Comparison of ENCODE assay signal across 9 mouse cellular contexts in the genomic region with DNA sequence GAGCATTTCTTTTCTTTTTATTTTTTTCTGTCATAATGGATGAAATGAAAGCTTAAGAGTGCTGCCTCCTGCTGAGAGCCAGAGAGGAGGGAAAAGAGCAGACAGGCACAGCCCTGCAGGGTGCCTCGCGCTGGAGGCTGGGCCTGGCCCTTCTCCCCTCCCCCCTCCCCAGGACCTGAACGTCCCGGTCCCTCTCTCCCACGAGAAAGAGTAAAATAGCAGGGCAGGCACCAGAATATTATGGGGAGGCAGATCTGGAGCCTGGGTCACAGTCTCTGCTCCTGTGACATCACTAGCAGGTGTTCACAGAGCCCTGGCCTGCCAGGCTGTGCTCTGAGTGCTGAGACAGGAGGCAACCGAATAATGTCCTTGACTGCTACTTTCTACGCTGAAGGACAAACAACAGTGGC.
DNase-seq lines count a peak whose midpoint lies in the region; ATAC-seq and TF ChIP-seq lines count a peak whose summit lies in the region.
"Had no signal": no experiment of that assay in that cellular context is flagged by ENCODE, and none has a peak within 500 bp of the region (broad histone marks: within the 10 kb centered on the region; RNA-seq: fewer than 3 reads in every experiment).

No protein-coding gene starts in this region.

- no peaks in the 10 kb centered on the region for H3K36me3 ChIP-seq in lung, embryonic 14.5 days (ENCODE audit: insufficient read depth)
- H3K36me3 ChIP-seq in embryonic facial prominence, embryonic 11.5 days (replicated peaks; ENCODE audit: control insufficient read depth, insufficient read depth, low read depth, low read length), result no peaks in the 10 kb centered on the region
- H3K36me3 ChIP-seq in forebrain, postnatal 0 days (ENCODE audit: insufficient read depth), result no peaks in the 10 kb centered on the region
- no peaks in the 10 kb centered on the region for H3K36me3 ChIP-seq in neural tube, embryonic 14.5 days (ENCODE audit: control insufficient read depth, insufficient read depth, low read length)
- H3K36me3 ChIP-seq: hindbrain, embryonic 15.5 days; liver, embryonic 13.5 days had no signal

- no peak for DNase-seq in lung, embryonic 14.5 days
- no peak for DNase-seq in lung, postnatal 36 days
- peak; percentile 31 for DNase-seq in embryonic facial prominence, embryonic 11.5 days (ENCODE audit: low spot score)
- DNase-seq in forebrain, postnatal 0 days, result no peak
- DNase-seq in right cerebral cortex, adult 18-20 months, result no peak
- no peak for DNase-seq in kidney, adult 9 months
- DNase-seq: liver, embryonic 13.5 days had no signal

- H3K27me3 ChIP-seq in lung, embryonic 14.5 days (ENCODE audit: insufficient read depth, low read length), result no peaks in the 10 kb centered on the region
- no peaks in the 10 kb centered on the region; the same call in 1 of the 2 replicates for H3K27me3 ChIP-seq in embryonic facial prominence, embryonic 11.5 days (ENCODE audit: control insufficient read depth, insufficient read depth, low read length)
- H3K27me3 ChIP-seq in forebrain, postnatal 0 days (ENCODE audit: insufficient read depth, low read length), result no peaks in the 10 kb centered on the region
- H3K27me3 ChIP-seq in neural tube, embryonic 14.5 days (ENCODE audit: control insufficient read depth, insufficient read depth, low read length), result no peaks in the 10 kb centered on the region
- H3K27me3 ChIP-seq: hindbrain, embryonic 15.5 days; liver, embryonic 13.5 days had no signal

- 5% methylated on average over 7 of the region's 7 CpGs for WGBS in lung, embryonic 14.5 days
- 4% methylated on average over 7 of the region's 7 CpGs for WGBS in embryonic facial prominence, embryonic 11.5 days
- WGBS in forebrain, postnatal 0 days, result 17% methylated on average over 7 of the region's 7 CpGs
- 6% methylated on average over 7 of the region's 7 CpGs for WGBS in neural tube, embryonic 14.5 days

- 0 out of 2 replicates have a peak, but pooled peaks have one; percentile 43 for ATAC-seq in lung, embryonic 14.5 days (ENCODE audit: insufficient read depth)
- peak; percentile 45; the same call in 1 of the 2 replicates for ATAC-seq in embryonic facial prominence, embryonic 11.5 days (replicated peaks; ENCODE audit: insufficient number of reproducible peaks, low FRiP score, low TSS enrichment, low read depth)
- ATAC-seq in forebrain, postnatal 0 days, result peak; percentile 27; the same call in 1 of the 2 replicates
- ATAC-seq in neural tube, embryonic 14.5 days (ENCODE audit: low read depth), result no peak

- no peaks in the 10 kb centered on the region for H3K9me3 ChIP-seq in lung, embryonic 14.5 days (ENCODE audit: low read depth, low read length)
- no peaks in the 10 kb centered on the region for H3K9me3 ChIP-seq in embryonic facial prominence, embryonic 11.5 days (replicated peaks; ENCODE audit: control insufficient read depth, low read length)
- no peaks in the 10 kb centered on the region for H3K9me3 ChIP-seq in forebrain, postnatal 0 days (ENCODE audit: low read length)
- H3K9me3 ChIP-seq in neural tube, embryonic 14.5 days (ENCODE audit: control insufficient read depth, low read length), result no peaks in the 10 kb centered on the region
- H3K9me3 ChIP-seq: hindbrain, embryonic 15.5 days; liver, embryonic 13.5 days had no signal

- H3K4me3 ChIP-seq in lung, embryonic 14.5 days (ENCODE audit: low read depth, low read length), result no peak overlapping the region
- no peak overlapping the region for H3K4me3 ChIP-seq in embryonic facial prominence, embryonic 11.5 days (ENCODE audit: low read depth, low read length)
- H3K4me3 ChIP-seq in forebrain, postnatal 0 days (ENCODE audit: low read depth, low read length), result no peak overlapping the region
- H3K4me3 ChIP-seq in neural tube, embryonic 14.5 days (ENCODE audit: low read depth, low read length), result no peak overlapping the region
- H3K4me3 ChIP-seq: hindbrain, embryonic 15.5 days; liver, embryonic 13.5 days had no signal

- peak overlapping the region; percentile 16; the same call in 1 of the 2 replicates for H3K4me2 ChIP-seq in lung, embryonic 14.5 days
- no peak overlapping the region for H3K4me2 ChIP-seq in embryonic facial prominence, embryonic 11.5 days (ENCODE audit: low read depth, low read length)
- H3K4me2 ChIP-seq in forebrain, postnatal 0 days (ENCODE audit: low read depth), result no peak overlapping the region
- H3K4me2 ChIP-seq in neural tube, embryonic 14.5 days (ENCODE audit: low read depth, low read length), result no peak overlapping the region
- H3K4me2 ChIP-seq: hindbrain, embryonic 15.5 days; liver, embryonic 13.5 days had no signal

- H3K27ac ChIP-seq in lung, embryonic 14.5 days (ENCODE audit: low read depth), result no peak overlapping the region
- no peak overlapping the region for H3K27ac ChIP-seq in embryonic facial prominence, embryonic 11.5 days (replicated peaks; ENCODE audit: low read depth, low read length)
- H3K27ac ChIP-seq in forebrain, postnatal 0 days (ENCODE audit: low read depth, low read length), result no peak overlapping the region
- H3K27ac ChIP-seq in neural tube, embryonic 14.5 days (ENCODE audit: low read depth, low read length), result peak overlapping the region; percentile 3; the same call in 1 of the 2 replicates
- H3K27ac ChIP-seq: hindbrain, embryonic 15.5 days; liver, embryonic 13.5 days had no signal

- TF ChIP-seq CTCF in lung, embryonic 14.5 days (IDR thresholded peaks at IDR 0.05; ENCODE audit: low read depth), result no peak; the same call in 1 of the 2 replicates
- TF ChIP-seq CTCF in forebrain, postnatal 0 days (IDR thresholded peaks at IDR 0.05; ENCODE audit: low read depth), result no peak; the same call in 1 of the 2 replicates

- no peak overlapping the region for H3K9ac ChIP-seq in lung, embryonic 14.5 days
- H3K9ac ChIP-seq in embryonic facial prominence, embryonic 11.5 days (replicated peaks; ENCODE audit: low read length), result no peak overlapping the region
- no peak overlapping the region for H3K9ac ChIP-seq in forebrain, postnatal 0 days
- 0 out of 2 replicates have a peak overlapping the region, but pooled peaks have one; percentile 13 for H3K9ac ChIP-seq in neural tube, embryonic 14.5 days (replicated peaks; ENCODE audit: low read depth, low read length)
- H3K9ac ChIP-seq: hindbrain, embryonic 15.5 days; liver, embryonic 13.5 days had no signal

- peaks cover 5% of the 10 kb centered on the region; the same call in 1 of the 2 replicates for H3K4me1 ChIP-seq in lung, embryonic 14.5 days (ENCODE audit: insufficient read depth)
- peaks cover 6% of the 10 kb centered on the region for H3K4me1 ChIP-seq in embryonic facial prominence, embryonic 11.5 days (ENCODE audit: control insufficient read depth, insufficient read depth, low read length)
- H3K4me1 ChIP-seq in forebrain, postnatal 0 days (ENCODE audit: insufficient read depth), result no peaks in the 10 kb centered on the region
- H3K4me1 ChIP-seq in neural tube, embryonic 14.5 days (ENCODE audit: control insufficient read depth, insufficient read depth, low read length), result peaks cover 5% of the 10 kb centered on the region; the same call in 1 of the 2 replicates
